Mouse (Mus musculus): ENCODE data around the gene Eps8l1. TPM values are rescaled to one million over a fixed set of nuclear protein-coding genes. Genes with fewer than 3 reads are reported as not detected.

The Eps8l1 gene
- total and polyA plus RNA-seq, 2 experiments from 2014 or later, result 3.9 to 7.4 TPM

DNA sequence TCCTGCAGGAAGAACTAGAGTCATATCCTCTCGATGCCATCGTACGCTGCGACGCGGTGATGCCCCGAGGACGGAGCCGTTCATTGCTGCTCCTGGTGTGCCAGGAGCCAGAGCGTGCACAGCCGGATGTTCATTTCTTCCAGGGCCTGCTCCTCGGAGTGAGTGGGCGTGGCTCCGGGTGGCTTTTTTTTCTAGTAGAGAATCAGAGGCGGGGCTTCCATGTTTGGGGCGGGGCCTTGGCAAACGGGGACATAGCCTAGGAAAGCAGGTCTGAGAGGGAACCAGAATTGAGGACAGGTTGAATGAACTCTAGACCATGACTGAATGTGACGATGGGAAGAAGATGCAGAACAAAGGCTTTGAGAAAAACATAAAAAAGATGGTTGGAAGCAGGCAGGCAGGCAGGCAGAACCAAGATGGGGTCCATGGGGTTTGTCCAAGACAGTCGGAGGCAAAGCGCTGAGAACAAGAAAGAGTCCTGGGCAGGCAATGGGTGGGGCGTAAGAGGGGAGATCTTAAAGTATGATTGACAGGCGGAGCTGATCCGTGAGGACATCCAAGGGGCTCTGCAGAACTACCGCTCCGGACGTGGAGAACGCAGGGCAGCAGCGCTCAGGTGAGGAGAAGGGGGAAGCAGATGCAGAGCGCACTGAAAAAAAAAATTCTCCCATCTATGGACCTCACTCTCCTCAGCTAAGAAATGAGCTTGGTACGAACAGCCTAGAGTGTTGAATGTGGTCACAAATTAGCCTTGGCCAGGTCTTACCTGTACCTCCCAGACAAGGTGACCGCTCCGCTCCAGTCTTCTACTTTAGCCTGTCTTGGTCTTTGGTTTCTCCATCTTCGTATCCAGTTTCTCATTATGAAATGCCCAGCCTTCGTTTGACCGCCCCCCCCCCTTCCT is 10.1 kb downstream of the Eps8l1 start:
- H3K4me1 ChIP-seq (ENCODE audit: insufficient read depth, low read length), result no peaks in the 10 kb centered on the region
- WGBS, result 2% methylated on average over 35 of the region's 35 CpGs
- peak overlapping the region; percentile 71 for H3K4me2 ChIP-seq (ENCODE audit: low read depth, low read length, poor library complexity, severe bottlenecking)
- peak overlapping the region; percentile 49 for H3K4me3 ChIP-seq (ENCODE audit: low read depth, low read length)
- DNase-seq (ENCODE audit: low spot score) (peak; percentile 69), ATAC-seq (ENCODE audit: low FRiP score) (peak; percentile 54)
- peak overlapping the region; percentile 43 for H3K27ac ChIP-seq (ENCODE audit: low read depth, low read length)
- no peak for TF ChIP-seq CTCF (IDR thresholded peaks at IDR 0.05)
- peak overlapping the region; percentile 65 for H3K9ac ChIP-seq (replicated peaks; ENCODE audit: low read length, poor library complexity, severe bottlenecking)
- H3K27me3 ChIP-seq (ENCODE audit: insufficient read depth, low read length), result peaks cover 24% of the 10 kb centered on the region
- no peaks in the 10 kb centered on the region for H3K9me3 ChIP-seq (ENCODE audit: low read length)
- H3K36me3 ChIP-seq (ENCODE audit: insufficient read depth, low read length), result no peaks in the 10 kb centered on the region

DNA sequence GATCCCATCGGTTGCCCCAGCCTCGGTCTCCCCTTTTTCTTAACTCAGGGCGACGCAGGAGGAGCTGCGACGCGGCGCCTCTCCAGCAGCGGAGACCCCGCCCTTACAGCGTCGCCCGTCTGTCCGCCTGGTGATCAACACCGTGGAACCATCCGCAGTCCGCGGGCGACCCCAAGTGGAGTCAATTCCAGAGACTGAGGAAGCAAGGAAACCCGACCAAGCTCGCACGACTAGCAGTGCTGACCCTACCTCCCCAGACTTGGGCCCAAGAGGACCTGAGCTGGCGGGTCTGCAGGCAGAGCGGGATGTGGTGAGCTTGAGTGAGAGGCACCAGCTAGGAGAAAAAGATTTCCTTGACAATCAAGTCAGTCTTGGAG is 10.7 kb downstream of the Eps8l1 start:
- 1% methylated on average over 24 of the region's 24 CpGs for WGBS

DNA sequence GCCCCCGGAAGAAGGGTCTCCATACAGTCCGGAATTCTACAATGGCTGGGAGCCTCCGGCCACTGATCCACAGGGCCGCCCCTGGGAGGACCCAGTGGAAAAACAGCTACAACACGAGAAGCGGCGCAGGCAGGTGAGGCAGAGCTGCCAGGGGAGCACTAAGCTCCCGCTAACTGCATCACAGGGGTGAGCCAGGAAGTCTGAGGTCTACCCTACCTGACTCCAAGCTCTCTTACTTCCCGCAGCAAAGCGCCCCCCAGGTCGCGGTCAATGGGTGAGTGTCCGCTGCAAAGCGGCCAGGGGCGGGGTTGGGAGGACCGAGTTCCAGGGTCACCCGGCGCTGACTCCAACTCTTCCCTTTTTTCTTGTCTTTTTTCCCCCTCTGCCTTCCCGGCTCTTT is 13.5 kb downstream of the Eps8l1 start:
- WGBS, result 14% methylated on average over 19 of the region's 19 CpGs
- DNase-seq (ENCODE audit: low spot score), result no peak

More for the DNA sequence above, 10.7 kb downstream of the Eps8l1 start:
- H3K4me1 ChIP-seq (ENCODE audit: insufficient read depth, low read length), result no peaks in the 10 kb centered on the region
- peak overlapping the region; percentile 71 for H3K4me2 ChIP-seq (ENCODE audit: low read depth, low read length, poor library complexity, severe bottlenecking)
- ATAC-seq (ENCODE audit: low FRiP score) (peak; percentile 87), DNase-seq (ENCODE audit: low spot score) (peak; percentile 89)
- no peaks in the 10 kb centered on the region for H3K36me3 ChIP-seq (ENCODE audit: insufficient read depth, low read length)
- peak overlapping the region; percentile 65 for H3K9ac ChIP-seq (replicated peaks; ENCODE audit: low read length, poor library complexity, severe bottlenecking)
- peak overlapping the region; percentile 49 for H3K4me3 ChIP-seq (ENCODE audit: low read depth, low read length)
- H3K27me3 ChIP-seq (ENCODE audit: insufficient read depth, low read length), result peaks cover 29% of the 10 kb centered on the region
- TF ChIP-seq CTCF (IDR thresholded peaks at IDR 0.05), result peak; percentile 88
- H3K27ac ChIP-seq (ENCODE audit: low read depth, low read length), result no peak overlapping the region
- no peaks in the 10 kb centered on the region for H3K9me3 ChIP-seq (ENCODE audit: low read length)

DNA sequence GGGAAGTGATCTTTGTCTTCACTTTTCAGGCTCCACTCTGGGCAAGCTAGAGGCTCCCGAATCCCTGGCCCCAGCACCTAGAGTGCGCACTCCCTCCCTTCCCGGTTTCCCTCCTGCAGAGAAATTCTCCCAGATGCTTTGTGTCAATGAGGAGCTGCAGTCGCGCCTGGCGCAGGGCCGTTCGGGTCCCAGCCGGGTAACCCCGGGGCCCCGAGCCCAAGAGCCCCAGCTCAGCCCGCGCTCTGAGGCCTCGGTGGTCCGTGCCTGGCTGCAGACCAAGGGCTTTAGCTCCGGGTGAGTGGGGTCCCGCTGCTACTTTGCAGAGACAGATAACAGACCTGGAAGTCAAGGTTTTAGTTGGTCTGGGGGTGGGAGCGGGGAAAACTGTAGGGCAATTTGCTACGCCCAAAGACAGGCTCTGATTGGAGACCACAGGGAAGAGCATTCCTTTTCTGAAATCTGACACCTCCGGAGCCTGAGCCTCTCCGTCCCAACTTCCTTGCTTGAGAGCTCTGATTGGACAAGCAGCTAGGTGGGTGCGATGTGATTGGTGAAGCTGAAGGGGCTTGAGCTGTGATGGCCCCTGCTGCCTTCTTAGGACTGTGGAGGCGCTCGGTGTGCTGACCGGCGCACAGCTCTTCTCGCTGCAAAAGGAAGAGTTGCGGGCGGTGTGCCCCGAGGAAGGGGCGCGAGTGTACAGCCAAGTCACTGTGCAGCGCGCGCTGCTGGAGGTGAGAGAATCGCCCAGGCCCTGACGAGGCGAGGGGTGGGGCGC is 17.7 kb downstream of the Eps8l1 start:
- under 1% methylated on average over 39 of the region's 39 CpGs for WGBS
- Histone ChIP-seq H3K9me3 (ENCODE audit: low read length) (no peaks in the 10 kb centered on the region), H3K36me3 (ENCODE audit: insufficient read depth, low read length) (peaks cover 24% of the 10 kb centered on the region), H3K4me1 (ENCODE audit: insufficient read depth, low read length) (peaks cover 4% of the 10 kb centered on the region; the same call in 1 of the 2 replicates), H3K27ac (ENCODE audit: low read depth, low read length) (0 out of 2 replicates have a peak overlapping the region, but pooled peaks have one; percentile 7), H3K27me3 (ENCODE audit: insufficient read depth, low read length) (peaks cover 23% of the 10 kb centered on the region), H3K4me2 (ENCODE audit: low read depth, low read length, poor library complexity, severe bottlenecking) (peak overlapping the region; percentile 83), H3K4me3 (ENCODE audit: low read depth, low read length) (peak overlapping the region; percentile 44), H3K9ac (replicated peaks; ENCODE audit: low read length, poor library complexity, severe bottlenecking) (peak overlapping the region; percentile 37)
- peak; percentile 89 for DNase-seq (ENCODE audit: low spot score)
- peak; percentile 88 for ATAC-seq (ENCODE audit: low FRiP score)
- peak; percentile 15; the same call in 1 of the 2 replicates for TF ChIP-seq CTCF (IDR thresholded peaks at IDR 0.05)

More for the DNA sequence above, 13.5 kb downstream of the Eps8l1 start:
- no peaks in the 10 kb centered on the region for H3K36me3 ChIP-seq (ENCODE audit: insufficient read depth, low read length)
- H3K4me1 ChIP-seq (ENCODE audit: insufficient read depth, low read length), result peaks cover 3% of the 10 kb centered on the region; the same call in 1 of the 2 replicates
- H3K9ac ChIP-seq (replicated peaks; ENCODE audit: low read length, poor library complexity, severe bottlenecking), result no peak overlapping the region
- no peak for ATAC-seq (ENCODE audit: low FRiP score)
- peaks cover 32% of the 10 kb centered on the region for H3K27me3 ChIP-seq (ENCODE audit: insufficient read depth, low read length)
- H3K4me2 ChIP-seq (ENCODE audit: low read depth, low read length, poor library complexity, severe bottlenecking), result no peak overlapping the region
- no peak for TF ChIP-seq CTCF (IDR thresholded peaks at IDR 0.05)
- no peak overlapping the region for H3K4me3 ChIP-seq (ENCODE audit: low read depth, low read length)
- no peaks in the 10 kb centered on the region for H3K9me3 ChIP-seq (ENCODE audit: low read length)
- H3K27ac ChIP-seq (ENCODE audit: low read depth, low read length), result no peak overlapping the region

DNA sequence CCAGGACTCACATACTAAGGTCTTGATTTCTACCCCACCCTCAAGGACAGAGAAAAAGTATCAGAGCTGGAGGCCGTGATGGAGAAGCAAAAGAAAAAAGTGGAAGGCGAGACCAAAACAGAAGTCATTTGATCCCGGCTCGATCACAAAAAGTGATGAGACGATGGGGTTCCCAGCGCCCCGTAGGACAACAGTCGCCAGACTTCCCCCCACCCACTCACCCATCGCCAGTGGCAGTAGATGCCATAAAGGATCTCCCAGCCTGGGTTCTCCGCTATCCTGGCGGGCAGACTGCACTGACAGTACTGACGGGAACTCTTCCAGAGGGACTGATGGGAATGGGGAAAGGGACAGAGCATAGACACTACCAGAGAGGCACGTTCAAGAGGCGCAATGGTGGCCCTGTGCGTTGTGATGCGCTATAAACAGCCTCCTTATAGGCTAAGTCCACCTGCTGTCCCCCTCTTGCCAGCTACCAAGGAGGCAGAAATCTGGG is 18.4 kb downstream of the Eps8l1 start:
- 0 out of 2 replicates have a peak overlapping the region, but pooled peaks have one; percentile 7 for H3K27ac ChIP-seq (ENCODE audit: low read depth, low read length)
- 4% methylated on average over 16 of the region's 16 CpGs for whole genome bisulfite sequencing
- ATAC-seq (ENCODE audit: low FRiP score), result peak; percentile 10; the same call in 1 of the 2 replicates

More for the DNA sequence above, 18.4 kb downstream of the Eps8l1 start:
- peak overlapping the region; percentile 44 for H3K4me3 ChIP-seq (ENCODE audit: low read depth, low read length)
- no peaks in the 10 kb centered on the region for H3K9me3 ChIP-seq (ENCODE audit: low read length)
- 0 out of 2 replicates have a peak, but pooled peaks have one; percentile 0 for TF ChIP-seq CTCF (IDR thresholded peaks at IDR 0.05)
- H3K4me2 ChIP-seq (ENCODE audit: low read depth, low read length, poor library complexity, severe bottlenecking), result peak overlapping the region; percentile 83
- peak overlapping the region; percentile 37; the same call in 1 of the 2 replicates for H3K9ac ChIP-seq (replicated peaks; ENCODE audit: low read length, poor library complexity, severe bottlenecking)
- H3K27me3 ChIP-seq (ENCODE audit: insufficient read depth, low read length), result peaks cover 17% of the 10 kb centered on the region
- no peak for DNase-seq (ENCODE audit: low spot score)
- peaks cover 4% of the 10 kb centered on the region; the same call in 1 of the 2 replicates for H3K4me1 ChIP-seq (ENCODE audit: insufficient read depth, low read length)
- peaks cover 30% of the 10 kb centered on the region for H3K36me3 ChIP-seq (ENCODE audit: insufficient read depth, low read length)
